Mouse (Mus musculus) olfactory bulb, adult 2 months (tissue): ENCODE data around the gene Ppfia4.

Experiments used
- CTCF ChIP-seq: fragments of 200-500 bp; IDR thresholded peaks from 2 replicates; pipeline ENCODE4 v1.5.1; 2012; ENCODE audit warnings: low read depth, mild to moderate bottlenecking, low read length, moderate library complexity; ENCODE audit not compliant: insufficient read depth
- POLR2A ChIP-seq: fragments of 200-500 bp; IDR thresholded peaks from 2 replicates; pipeline ENCODE4 v1.6.1; 2012; ENCODE audit warnings: mild to moderate bottlenecking, low read depth, low read length, moderate library complexity; ENCODE audit not compliant: insufficient read depth

DNA sequence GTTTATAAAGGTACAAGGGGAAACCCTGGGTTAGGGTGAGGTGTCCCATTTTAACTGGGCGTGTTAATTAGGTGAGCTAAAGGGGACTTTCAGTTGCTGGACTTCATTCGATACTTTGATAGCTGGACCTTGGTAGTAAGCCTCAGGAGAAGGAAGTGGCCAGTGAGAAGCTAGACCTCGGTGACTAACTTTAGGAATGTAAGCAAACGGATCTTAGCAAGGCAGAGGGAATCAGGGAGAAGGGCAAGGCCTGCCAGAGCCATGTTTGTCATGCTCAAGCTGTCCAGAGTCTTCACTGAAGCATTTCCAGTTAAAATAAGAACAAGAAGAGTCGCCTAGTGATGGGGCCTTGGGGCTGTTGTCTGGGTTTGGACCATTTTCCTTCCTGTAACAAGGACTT is 32.8 kb upstream of the Ppfia4 start:
- TF ChIP-seq POLR2A (no peak), CTCF (no peak)
